Mouse (Mus musculus) heart, embryonic 14.5 days (tissue): ENCODE results near the gene Fcamr. TPM values are rescaled to one million over a fixed set of nuclear protein-coding genes. Genes with fewer than 3 reads are reported as not detected.

ENCODE experiments used
- ATAC-seq: fragments of 200-750 bp; cut with Nextera tagmentation; 2 replicates; pipeline ENCODE4 v1.8.0; 2017; ENCODE audit warnings: low read depth, moderate TSS enrichment; ENCODE audit not compliant: insufficient number of reproducible peaks, insufficient read depth, low FRiP score
- H3K27ac ChIP-seq, 2 experiments: fragments of 200-500 bp in 1 of 2; fragments of 300-500 bp in 1 of 2; sonication (generic) in 1 of 2; replicated peaks in 1 of 2; 2 replicates each; pipeline ENCODE4 v1.5.1; 2012 to 2014; ENCODE audit warnings: low read depth in 2 of 2, low read length in 2 of 2, control low read depth in 1 of 2, mild to moderate bottlenecking in 1 of 2, mixed read lengths in 1 of 2; ENCODE audit not compliant: control insufficient read depth in 1 of 2, insufficient read depth in 1 of 2
- H3K27me3 ChIP-seq: fragments of 300-500 bp; sonication (generic); 2 replicates; pipeline ENCODE4 v1.6.1; 2014; ENCODE audit warnings: mild to moderate bottlenecking, low read length, control low read depth; ENCODE audit not compliant: control insufficient read depth, insufficient read depth
- H3K36me3 ChIP-seq: fragments of 300-500 bp; sonication (generic); 2 replicates; pipeline ENCODE4 v1.6.1; 2014; ENCODE audit warnings: mild to moderate bottlenecking, control low read depth, low read length, mixed read lengths; ENCODE audit not compliant: control insufficient read depth, insufficient read depth
- H3K4me1 ChIP-seq, 2 experiments: fragments of 200-500 bp in 1 of 2; fragments of 300-500 bp in 1 of 2; sonication (generic) in 1 of 2; 2 replicates each; pipeline ENCODE4 v1.6.1; 2012 to 2014; ENCODE audit warnings: low read length in 2 of 2, control low read depth in 1 of 2, mixed read lengths in 1 of 2; ENCODE audit not compliant: control insufficient read depth in 2 of 2, insufficient read depth in 2 of 2
- H3K4me2 ChIP-seq: fragments of 300-500 bp; sonication (generic); 2 replicates; pipeline ENCODE4 v1.6.1; 2014; ENCODE audit warnings: mild to moderate bottlenecking, low read length
- H3K4me3 ChIP-seq, 2 experiments: fragments of 200-500 bp in 1 of 2; fragments of 300-500 bp in 1 of 2; sonication (generic) in 1 of 2; 2 replicates each; pipeline ENCODE4 v1.5.1; 2012 to 2014; ENCODE audit warnings: low read length in 2 of 2, mild to moderate bottlenecking in 2 of 2, control low read depth in 1 of 2, low read depth in 1 of 2, moderate library complexity in 1 of 2; ENCODE audit not compliant: control insufficient read depth in 1 of 2, insufficient read depth in 1 of 2
- H3K9ac ChIP-seq: fragments of 300-500 bp; sonication (generic); 2 replicates; pipeline ENCODE4 v1.6.1; 2014; ENCODE audit warnings: mild to moderate bottlenecking, low read length
- H3K9me3 ChIP-seq: fragments of 300-500 bp; sonication (generic); 2 replicates; pipeline ENCODE4 v1.6.1; 2016; ENCODE audit warnings: low read length, control low read depth; ENCODE audit not compliant: control insufficient read depth
- WGBS: fragments of 180-500 bp; shearing (Covaris S2); extraction: QIAGEN DNeasy Blood & Tissue Kit; methylation state at CpG from one replicate; pipeline ENCODE4 v1.1.7; 2014; 5-methylcytosine and 5-hydroxymethylcytosine counted together
- polyA plus RNA-seq: library from polyadenylated mRNA; unstranded; fragments of >200 nt; fragmentation: Nextera tagmentation; extraction: Ambion mirVana; gene quantifications from 2 replicates; pipeline ENCODE4 v1.2.1, GENCODE M21; 2014

Gene Fcamr
- polyA plus RNA-seq, 1 experiment from 2014 or later, result 0.26 TPM

DNA sequence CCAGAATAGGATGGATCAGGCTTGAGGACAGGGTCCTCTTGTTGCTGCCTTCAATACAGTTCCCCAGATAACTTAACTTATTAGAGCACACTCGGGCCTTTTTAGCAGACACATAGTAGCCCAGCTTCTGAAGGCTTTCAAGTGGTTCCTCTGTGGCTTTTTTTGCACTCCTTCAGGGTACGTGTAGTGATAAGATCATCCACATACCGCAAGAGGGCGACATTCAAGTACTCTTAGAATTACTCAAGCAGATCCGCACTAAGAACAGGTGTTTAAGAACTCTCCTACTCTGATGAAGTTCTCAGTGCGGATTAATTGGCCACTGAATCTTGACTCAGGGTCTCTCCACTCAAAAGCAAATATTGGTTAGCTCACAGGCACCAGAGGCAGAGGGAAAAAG, 37.6 kb downstream of the Fcamr start:
- ATAC-seq, result no peak
- no peak overlapping the region for H3K4me3 ChIP-seq

DNA sequence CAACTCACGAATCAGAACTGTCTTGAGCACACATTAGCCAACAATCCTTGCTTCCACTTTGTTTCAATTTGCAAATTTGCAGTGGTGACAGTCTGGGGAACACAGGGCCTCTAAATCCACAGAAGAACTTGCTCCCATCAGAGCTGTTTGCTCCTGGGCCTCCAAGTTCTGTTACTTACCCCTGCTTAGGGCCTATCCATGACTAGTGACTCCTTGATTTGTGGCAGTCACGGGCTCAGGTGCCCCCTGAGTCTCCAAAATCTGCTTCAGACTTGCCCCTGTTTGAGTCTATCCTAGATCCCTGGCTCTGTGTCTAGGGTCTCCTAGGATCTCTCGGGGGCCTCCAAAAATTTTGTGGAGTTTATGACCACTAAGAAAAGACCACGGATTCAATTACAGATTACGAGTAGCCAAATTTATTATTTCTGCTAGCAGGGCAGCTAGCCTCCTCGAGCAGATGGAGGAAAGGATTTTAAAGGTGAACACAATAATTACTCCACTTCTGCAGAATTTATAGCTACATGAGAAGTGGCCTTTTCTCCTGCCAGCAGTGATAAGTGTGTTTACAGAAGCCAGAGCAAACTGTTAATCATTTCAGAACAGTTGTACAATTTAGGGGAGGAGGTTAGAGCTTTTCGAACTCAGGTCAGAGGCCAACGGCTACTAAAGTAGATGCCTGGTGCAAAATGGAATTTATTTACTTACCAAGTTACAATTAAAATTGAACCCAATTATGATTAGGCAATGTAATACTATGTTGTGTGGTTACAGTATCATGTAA, 40.1 kb downstream of the Fcamr start:
- no peak overlapping the region for H3K27ac ChIP-seq
- H3K9ac ChIP-seq, result no peak overlapping the region
- H3K36me3 ChIP-seq, result no peaks in the 10 kb centered on the region
- no peak overlapping the region for H3K4me3 ChIP-seq
- WGBS, result 75% methylated on average over 8 of the region's 8 CpGs
- H3K27me3 ChIP-seq, result 0 out of 2 replicates have a peak, but pooled peaks cover 3% of the 10 kb centered on the region
- H3K4me1 ChIP-seq, result no peaks in the 10 kb centered on the region
- no peak for ATAC-seq
- H3K9me3 ChIP-seq, result no peaks in the 10 kb centered on the region
- no peak overlapping the region for H3K4me2 ChIP-seq

More for the DNA sequence above, 37.6 kb downstream of the Fcamr start:
- Histone ChIP-seq H3K9ac (no peak overlapping the region), H3K4me2 (no peak overlapping the region), H3K27me3 (0 out of 2 replicates have a peak, but pooled peaks cover 3% of the 10 kb centered on the region), H3K27ac (no peak overlapping the region), H3K36me3 (no peaks in the 10 kb centered on the region), H3K9me3 (no peaks in the 10 kb centered on the region), H3K4me1 (no peaks in the 10 kb centered on the region)
- WGBS, result 41% methylated on average over 6 of the region's 6 CpGs

DNA sequence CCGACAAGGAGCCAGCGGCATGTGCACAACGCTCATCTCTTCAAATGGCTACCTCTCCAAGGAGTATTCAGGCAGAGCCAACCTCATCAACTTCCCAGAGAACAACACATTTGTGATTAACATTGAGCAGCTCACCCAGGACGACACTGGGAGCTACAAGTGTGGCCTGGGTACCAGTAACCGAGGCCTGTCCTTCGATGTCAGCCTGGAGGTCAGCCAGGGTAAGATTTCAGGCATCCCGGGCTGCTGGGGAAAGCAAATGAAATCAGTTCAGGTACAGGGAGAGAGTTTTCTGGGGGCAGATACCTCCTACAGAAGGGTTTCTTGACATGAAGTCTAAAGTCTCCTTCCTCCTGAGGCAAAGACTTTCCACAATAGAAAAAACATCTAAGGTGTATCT, 40.9 kb downstream of the Fcamr start:
- no peak overlapping the region for H3K27ac ChIP-seq
- no peaks in the 10 kb centered on the region for H3K27me3 ChIP-seq
- H3K9ac ChIP-seq, result no peak overlapping the region
- H3K9me3 ChIP-seq, result no peaks in the 10 kb centered on the region
- H3K4me2 ChIP-seq, result no peak overlapping the region
- WGBS, result 80% methylated on average over 7 of the region's 7 CpGs
- H3K4me1 ChIP-seq, result no peaks in the 10 kb centered on the region
- no peak overlapping the region for H3K4me3 ChIP-seq
- ATAC-seq, result no peak
- no peaks in the 10 kb centered on the region for H3K36me3 ChIP-seq

DNA sequence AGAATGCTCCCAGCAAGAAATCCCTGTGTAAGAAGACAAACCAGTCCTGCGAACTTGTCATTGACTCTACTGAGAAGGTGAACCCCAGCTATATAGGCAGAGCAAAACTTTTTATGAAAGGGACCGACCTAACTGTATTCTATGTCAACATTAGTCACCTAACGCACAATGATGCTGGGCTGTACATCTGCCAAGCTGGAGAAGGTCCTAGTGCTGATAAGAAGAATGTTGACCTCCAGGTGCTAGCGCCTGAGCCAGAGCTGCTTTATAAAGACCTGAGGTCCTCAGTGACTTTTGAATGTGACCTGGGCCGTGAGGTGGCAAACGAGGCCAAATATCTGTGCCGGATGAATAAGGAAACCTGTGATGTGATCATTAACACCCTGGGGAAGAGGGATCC, 43.8 kb downstream of the Fcamr start:
- no peak for ATAC-seq
- H3K4me1 ChIP-seq, result no peaks in the 10 kb centered on the region
- H3K4me3 ChIP-seq, result no peak overlapping the region
- H3K27ac ChIP-seq, result no peak overlapping the region
- H3K36me3 ChIP-seq, result no peaks in the 10 kb centered on the region
- no peaks in the 10 kb centered on the region for H3K9me3 ChIP-seq
- no peak overlapping the region for H3K4me2 ChIP-seq
- no peaks in the 10 kb centered on the region for H3K27me3 ChIP-seq
- 85% methylated on average over 7 of the region's 7 CpGs for WGBS
- H3K9ac ChIP-seq, result no peak overlapping the region

DNA sequence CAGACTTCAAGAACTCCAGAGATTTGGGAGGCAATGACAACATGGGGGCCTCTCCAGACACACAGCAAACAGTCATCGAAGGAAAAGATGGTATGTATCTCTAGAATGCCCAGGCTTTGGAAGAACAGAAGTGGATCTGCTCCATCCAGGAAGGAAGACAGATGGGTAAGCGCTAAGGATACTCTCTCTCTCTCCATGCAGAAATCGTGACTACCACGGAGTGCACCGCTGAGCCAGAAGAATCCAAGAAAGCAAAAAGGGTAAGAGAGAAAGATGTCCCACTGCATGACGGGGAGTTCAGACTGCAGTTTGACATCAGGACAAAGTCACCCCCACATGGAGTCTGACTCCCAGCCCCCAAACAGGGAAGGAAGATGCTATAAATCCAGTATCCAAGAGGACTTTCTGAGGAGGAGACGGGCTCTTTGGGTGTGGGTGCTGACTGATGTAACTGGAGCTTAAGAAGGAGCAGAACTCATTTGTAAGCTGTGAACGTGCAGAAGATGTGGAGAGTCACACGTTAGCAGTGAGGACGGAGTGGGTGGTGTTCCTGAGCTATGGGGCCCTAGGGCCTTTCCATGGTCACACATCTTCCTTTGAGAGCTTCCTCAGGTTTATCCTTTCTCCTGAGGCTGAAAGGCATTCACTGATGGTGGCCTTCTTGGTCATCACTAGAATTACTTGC, 49.0 kb downstream of the Fcamr start:
- no peaks in the 10 kb centered on the region for H3K9me3 ChIP-seq
- no peak for ATAC-seq
- H3K4me1 ChIP-seq, result no peaks in the 10 kb centered on the region
- no peak overlapping the region for H3K27ac ChIP-seq
- 88% methylated on average over 10 of the region's 10 CpGs for WGBS
- H3K4me3 ChIP-seq, result no peak overlapping the region
- no peaks in the 10 kb centered on the region for H3K27me3 ChIP-seq
- no peak overlapping the region for H3K4me2 ChIP-seq
- no peak overlapping the region for H3K9ac ChIP-seq
- H3K36me3 ChIP-seq, result no peaks in the 10 kb centered on the region

DNA sequence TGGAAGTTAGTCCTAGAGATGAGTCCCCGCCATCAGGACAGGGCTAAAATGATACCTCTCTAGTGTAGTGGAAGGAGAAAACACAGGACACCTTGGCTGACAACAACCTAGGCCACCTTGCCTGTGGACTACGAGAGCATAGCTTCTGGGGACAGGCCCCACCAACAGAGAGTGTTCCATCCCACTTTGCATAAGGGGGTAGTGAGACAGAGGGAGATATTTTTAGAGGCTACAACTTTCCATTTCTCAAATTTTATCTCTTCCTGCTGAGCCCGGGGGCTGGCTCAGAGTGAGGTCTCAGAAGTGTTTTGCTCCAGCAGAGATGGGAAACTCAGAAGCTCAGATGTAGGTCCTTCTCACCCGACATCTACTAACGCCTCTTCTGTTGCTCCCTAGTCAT, 49.7 kb downstream of the Fcamr start:
- WGBS, result 46% methylated on average over 5 of the region's 5 CpGs
- no peak overlapping the region for H3K4me3 ChIP-seq

DNA sequence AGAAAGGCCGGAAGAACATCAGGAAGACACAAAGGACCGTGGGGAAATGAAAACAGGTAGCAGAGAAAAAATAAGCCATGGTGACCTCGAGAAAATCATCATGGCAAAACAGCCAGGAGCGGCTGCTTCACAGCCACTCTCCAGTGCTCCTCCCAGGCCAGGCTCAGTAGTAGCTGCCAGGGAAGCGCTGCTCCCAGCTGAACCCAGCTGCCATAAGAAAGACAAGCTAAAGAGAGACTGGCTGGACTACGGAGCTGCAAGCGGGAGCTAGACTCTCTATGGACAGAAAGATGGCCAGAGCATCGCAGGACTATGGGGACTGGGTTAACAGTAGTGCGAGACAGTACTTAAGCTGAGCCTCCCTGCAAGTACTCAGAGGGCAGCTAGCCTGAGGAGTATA, 54.1 kb downstream of the Fcamr start:
- no peak overlapping the region for H3K4me2 ChIP-seq
- no peaks in the 10 kb centered on the region for H3K9me3 ChIP-seq
- no peak for ATAC-seq
- no peak overlapping the region for H3K4me3 ChIP-seq
- H3K4me1 ChIP-seq, result no peaks in the 10 kb centered on the region
- 82% methylated on average over 9 of the region's 9 CpGs for WGBS
- H3K36me3 ChIP-seq, result no peaks in the 10 kb centered on the region
- no peaks in the 10 kb centered on the region for H3K27me3 ChIP-seq
- H3K9ac ChIP-seq, result no peak overlapping the region
- H3K27ac ChIP-seq, result no peak overlapping the region

More for the DNA sequence above, 49.7 kb downstream of the Fcamr start:
- no peak overlapping the region for H3K27ac ChIP-seq
- H3K27me3 ChIP-seq, result no peaks in the 10 kb centered on the region
- ATAC-seq, result no peak
- no peak overlapping the region for H3K9ac ChIP-seq
- no peaks in the 10 kb centered on the region for H3K9me3 ChIP-seq
- no peak overlapping the region for H3K4me2 ChIP-seq
- H3K36me3 ChIP-seq, result no peaks in the 10 kb centered on the region
- no peaks in the 10 kb centered on the region for H3K4me1 ChIP-seq
